Mouse (Mus musculus) CH12.LX (cell line): ENCODE results near the gene Dqx1.

Experiments
- CHD1 ChIP-seq: IDR thresholded peaks from 2 replicates; pipeline ENCODE4 v1.6.1; 2012; ENCODE audit warnings: low read depth, low read length, improper control_type of control experiment, inconsistent platforms
- CTCF ChIP-seq, 2 experiments: IDR thresholded peaks in 1 of 2; conservative IDR thresholded peaks in 1 of 2; 2 replicates each; pipeline ENCODE4 v1.5.1; 2011 to 2012; ENCODE audit warnings: low read depth in 2 of 2, low read length in 2 of 2, improper control_type of control experiment in 1 of 2, inconsistent platforms in 1 of 2, mild to moderate bottlenecking in 1 of 2, moderate library complexity in 1 of 2
- E2F4 ChIP-seq: IDR thresholded peaks from 2 replicates; pipeline ENCODE4 v1.6.1; 2011; ENCODE audit warnings: low read depth, low read length, improper control_type of control experiment; ENCODE audit not compliant: insufficient replicate concordance
- EP300 ChIP-seq: IDR thresholded peaks from 2 replicates; pipeline ENCODE4 v1.6.1; 2011; ENCODE audit warnings: low read length, improper control_type of control experiment
- IRF4 ChIP-seq: IDR thresholded peaks from 2 replicates; pipeline ENCODE4 v1.6.1; 2014; ENCODE audit warnings: low read depth, mild to moderate bottlenecking, inconsistent platforms, low read length, improper control_type of control experiment
- JUN ChIP-seq: IDR thresholded peaks from 2 replicates; pipeline ENCODE4 v1.6.1; 2011; ENCODE audit warnings: low read depth, mild to moderate bottlenecking, low read length, improper control_type of control experiment, moderate library complexity; ENCODE audit not compliant: insufficient read depth
- JUND ChIP-seq: conservative IDR thresholded peaks from 2 replicates; pipeline ENCODE4 v1.6.1; 2011; ENCODE audit warnings: low read depth, low read length, improper control_type of control experiment
- MEF2A ChIP-seq: IDR thresholded peaks from 2 replicates; pipeline ENCODE4 v1.6.1; 2014; ENCODE audit warnings: low read depth, mild to moderate bottlenecking, inconsistent platforms, low read length, improper control_type of control experiment, borderline replicate concordance
- POLR2A ChIP-seq: IDR thresholded peaks from 2 replicates; pipeline ENCODE4 v1.6.1; 2011; ENCODE audit warnings: low read depth, mild to moderate bottlenecking, improper control_type of control experiment, low read length
- RAD21 ChIP-seq: IDR thresholded peaks from 2 replicates; pipeline ENCODE4 v1.6.1; 2011; ENCODE audit warnings: low read depth, mild to moderate bottlenecking, low read length, improper control_type of control experiment, moderate library complexity
- RCOR1 ChIP-seq: conservative IDR thresholded peaks from 2 replicates; pipeline ENCODE4 v1.6.1; 2012; ENCODE audit warnings: low read depth, mild to moderate bottlenecking, inconsistent platforms, low read length, improper control_type of control experiment
- USF2 ChIP-seq: conservative IDR thresholded peaks from 2 replicates; pipeline ENCODE4 v1.6.1; 2011; ENCODE audit warnings: low read depth, low read length, improper control_type of control experiment

DNA sequence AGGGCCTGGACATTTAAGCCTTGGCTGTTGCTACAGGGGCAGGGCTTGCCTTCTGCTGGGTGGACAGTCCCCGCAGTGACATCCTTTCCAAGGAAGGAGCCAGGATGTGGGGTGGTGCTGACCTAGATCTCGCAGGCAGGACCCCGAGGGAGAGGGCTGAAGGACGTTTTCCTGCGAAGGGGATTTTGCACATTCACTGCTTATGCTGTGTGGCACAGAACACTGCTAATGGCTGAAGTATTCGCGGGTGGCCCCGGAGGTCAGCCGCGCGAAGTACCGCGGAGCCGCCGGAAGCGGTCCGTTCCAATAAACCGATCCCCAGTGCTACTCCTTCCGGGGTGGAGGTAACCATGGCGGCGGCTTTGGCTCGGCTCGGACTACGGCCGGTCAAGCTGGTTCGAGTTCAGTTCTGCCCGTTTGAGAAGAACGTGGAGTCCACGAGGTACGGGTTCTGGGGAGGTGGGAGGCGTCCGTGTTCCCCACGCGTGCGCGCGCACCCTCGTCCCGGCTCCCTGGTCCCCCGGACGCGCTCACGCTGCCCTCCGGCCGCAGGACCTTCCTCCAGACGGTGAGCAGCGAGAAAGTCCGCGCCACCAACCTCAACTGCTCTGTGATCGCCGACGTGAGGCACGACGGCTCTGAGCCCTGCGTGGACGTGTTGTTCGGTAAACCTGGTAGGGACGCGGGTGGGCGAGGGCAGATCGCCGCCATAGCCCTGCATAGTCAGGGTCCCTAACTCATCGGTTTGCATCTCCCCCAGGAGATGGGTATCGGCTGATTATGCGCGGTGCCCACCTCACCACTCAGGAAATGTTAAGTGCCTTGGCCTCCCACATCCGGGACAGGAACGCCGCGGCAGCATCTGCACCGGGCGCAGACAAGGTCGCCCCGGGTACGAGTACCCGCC lies 51.4 kb downstream of the Dqx1 start, which contains the start of gene Mrpl53:
- TF ChIP-seq JUN (no peak), JUND (no peak), RAD21 (no peak), CTCF (conservative IDR thresholded peaks at IDR 0.05 in 1 of 2, IDR thresholded peaks at IDR 0.05 in 1 of 2; ENCODE audit: low read depth in 2 of 2, low read length in 2 of 2) (no peak), CHD1 (no peak), RCOR1 (no peak), IRF4 (peak; percentile 45), EP300 (no peak), POLR2A (peak; percentile 87), MEF2A (peak; percentile 45; the same call in 1 of the 2 replicates), E2F4 (no peak), USF2 (no peak)
